Mouse (Mus musculus): Measurements from ENCODE around the gene Sema4g. TPM values are rescaled to one million over a fixed set of nuclear protein-coding genes. Genes with fewer than 3 reads are reported as not detected.

The Sema4g gene
- total RNA-seq, 2 experiments from 2014 or later, result 17.7 to 25.8 TPM

- intact Hi-C loops (cut with DNase I), result no loop called here
- peak; percentile 83 to 85 for DNase-seq (ENCODE audit: low spot score in 2 of 2)
These were observed 57.8 kb downstream of the Sema4g start for GRCm38 (mm10) chr19:45046523-45047321.

DNA sequence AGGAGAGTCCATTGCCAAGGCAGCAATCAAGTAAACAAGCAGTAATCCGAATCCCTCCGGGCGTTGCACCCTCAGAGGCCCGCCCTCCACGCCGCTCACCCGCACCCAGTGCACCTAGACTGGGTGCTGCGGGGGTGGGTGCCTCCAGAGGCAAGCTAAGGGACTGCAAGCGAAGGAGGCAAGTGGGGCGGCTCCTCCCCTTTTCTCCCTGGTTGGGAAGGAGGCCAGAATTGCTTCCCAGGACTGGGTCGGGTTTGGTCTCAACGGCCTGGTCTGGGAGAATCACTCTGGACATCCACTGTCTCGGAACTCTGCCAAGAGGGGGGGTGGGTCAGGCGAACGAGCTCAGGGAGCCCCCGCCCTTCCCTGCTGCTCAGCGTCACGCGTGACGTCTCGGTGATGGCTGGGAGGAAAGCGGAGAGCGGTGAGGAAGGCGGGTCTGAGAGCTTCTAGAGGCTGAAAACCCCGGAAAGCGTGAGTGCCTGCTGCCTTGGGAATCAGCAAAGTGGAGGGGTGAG is 58.6 kb downstream of the Sema4g start, which contains the start of gene Sfxn3:
Gene Sfxn3, plus strand, starts transcription at position 87 of the 518 bp plus-strand sequence.
- intact Hi-C loops (cut with DNase I), result no loop called here
- peak; percentile 93 for DNase-seq (ENCODE audit: low spot score in 2 of 2)

DNA sequence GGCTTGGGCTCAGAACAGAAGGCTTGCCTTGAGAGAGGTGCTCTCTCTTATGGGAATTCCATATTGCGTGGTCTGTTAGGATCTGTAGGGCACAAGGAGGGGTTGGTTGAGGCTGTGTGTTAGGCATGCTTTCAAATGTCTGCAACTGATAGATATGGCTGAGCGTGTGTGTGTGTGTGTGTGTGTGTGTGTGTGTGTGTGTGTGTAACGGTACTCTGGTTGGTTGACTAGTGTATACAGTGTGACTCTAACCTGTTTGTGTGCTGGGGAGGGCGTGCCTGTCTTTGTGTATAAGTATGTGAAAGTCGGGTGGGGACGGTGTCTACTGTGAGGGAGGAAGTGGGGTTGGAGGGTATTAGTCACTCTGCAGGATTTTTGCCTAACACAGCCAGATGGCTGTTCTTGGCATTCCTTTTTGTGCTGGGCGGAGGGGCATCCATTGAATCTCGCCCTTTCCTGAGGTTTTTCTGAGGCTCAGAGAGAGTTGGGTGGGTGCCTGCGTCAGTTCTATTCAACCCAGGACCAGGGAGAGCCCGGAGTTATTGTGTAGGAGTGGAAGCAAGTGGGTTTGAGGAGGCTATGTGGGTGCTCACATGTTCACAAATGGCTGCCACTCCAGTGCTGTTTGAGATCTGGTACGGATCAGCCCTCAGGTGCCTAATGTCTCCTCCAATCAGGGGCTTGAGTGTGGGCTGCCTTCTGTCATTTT is 59.2 kb downstream of the Sema4g start:
- intact Hi-C loops (cut with DNase I), result no loop called here

DNA sequence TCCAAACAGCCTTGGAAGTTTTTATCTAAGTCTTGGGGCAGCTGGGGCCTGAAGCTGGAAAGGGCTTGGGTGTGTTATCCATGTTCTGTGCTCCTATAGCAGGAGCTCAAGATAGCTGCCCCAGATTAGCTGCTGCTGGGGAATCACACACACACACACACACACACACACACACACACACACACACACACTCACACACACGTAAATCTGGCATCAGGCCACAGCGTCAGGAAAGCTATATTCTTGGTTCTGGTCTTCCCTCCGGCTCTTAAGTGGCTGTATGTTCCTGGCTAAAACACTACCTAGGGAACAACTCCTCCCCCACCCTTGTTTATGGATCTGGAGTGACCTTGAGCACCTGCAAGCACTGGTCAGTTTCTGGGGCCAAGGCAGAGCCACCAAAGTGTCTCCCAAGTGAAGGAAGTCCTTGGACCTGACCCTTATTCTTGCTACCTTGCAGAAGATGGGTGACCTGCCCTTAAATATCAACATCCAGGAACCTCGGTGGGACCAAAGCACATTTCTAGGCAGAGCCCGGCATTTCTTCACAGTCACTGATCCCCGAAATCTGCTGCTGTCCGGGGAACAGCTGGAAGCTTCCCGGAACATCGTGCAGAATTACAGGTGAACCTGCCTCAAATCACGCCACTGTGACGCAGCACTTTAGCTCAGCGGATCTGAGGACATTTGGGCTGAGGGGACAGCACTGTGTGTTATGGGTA is 59.9 kb downstream of the Sema4g start:
- intact Hi-C loops (cut with DNase I), result no loop called here
- peak in 1 of 2 experiments; percentile 38 for DNase-seq (ENCODE audit: low spot score in 2 of 2)

More for the DNA sequence above, 59.2 kb downstream of the Sema4g start:
- peak; percentile 88 to 91 for DNase-seq (ENCODE audit: low spot score in 2 of 2)

- intact Hi-C loops (cut with DNase I), result no loop called here
- DNase-seq (ENCODE audit: low spot score in 2 of 2), result no peak
These were observed 60.6 kb downstream of the Sema4g start for GRCm38 (mm10) chr19:45049523-45049922.

Other genes with a start within 250 kb of the Sema4g start
- gene Pax2, start 233.1 kb upstream of the Sema4g start, total RNA-seq (2021), result under 1 TPM; 0.16 to 0.32 TPM
- gene Slf2, start 58.0 kb upstream of the Sema4g start, total RNA-seq (2021), result 10 to 100 TPM; 26.2 to 44.3 TPM
- gene Twnk, start 16.6 kb downstream of the Sema4g start, total RNA-seq (2021), result 10 to 100 TPM; 12.3 to 14.0 TPM
- 10 to 100 TPM; 36.1 to 47.5 TPM for gene Mrpl43, start 17.3 kb downstream of the Sema4g start, total RNA-seq (2021)
- gene Lzts2, start 25.3 kb downstream of the Sema4g start, total RNA-seq (2021), result 10 to 100 TPM; 36.2 to 36.3 TPM
- 1 to 10 TPM; 3.3 to 5.8 TPM for gene Pdzd7, start 56.6 kb downstream of the Sema4g start, total RNA-seq (2021)
- gene Sfxn3, start 58.4 kb downstream of the Sema4g start, total RNA-seq (2021), result 100 to 1,000 TPM; 118 to 119 TPM
- gene Kazald1, start 86.1 kb downstream of the Sema4g start, total RNA-seq (2021), result 1 to 10 TPM; 3.4 to 4.1 TPM
- gene Tlx1, start 161.6 kb downstream of the Sema4g start, total RNA-seq (2021), result not detected
- not detected for gene Lbx1, start 246.7 kb downstream of the Sema4g start, total RNA-seq (2021)